Mouse (Mus musculus): ENCODE data around the gene Rfc4. TPM values are rescaled to one million over a fixed set of nuclear protein-coding genes. Genes with fewer than 3 reads are reported as not detected.

Rfc4 gene
- polyA plus RNA-seq, 1 experiment from 2014 or later = 175 TPM

- Histone ChIP-seq H3K27me3 (no peaks in the 10 kb centered on the region), H3K4me3 (replicated peaks) (no peak overlapping the region), H3K9me3 (no peaks in the 10 kb centered on the region), H3K36me3 (no peaks in the 10 kb centered on the region), H3K4me2 (no peak overlapping the region), H3K27ac (no peak overlapping the region), H3K4me1 (replicated peaks) (no peaks in the 10 kb centered on the region), H3K9ac (replicated peaks) (no peak overlapping the region)
- ATAC-seq (ENCODE audit: insufficient number of reproducible peaks, insufficient read depth, low FRiP score, low TSS enrichment, low read depth) = no peak
- WGBS = 90% methylated on average over 7 of the region's 7 CpGs
Observed at GRCm38 (mm10) chr16:23158292-23158691, 30.8 kb upstream of the Rfc4 start.

DNA sequence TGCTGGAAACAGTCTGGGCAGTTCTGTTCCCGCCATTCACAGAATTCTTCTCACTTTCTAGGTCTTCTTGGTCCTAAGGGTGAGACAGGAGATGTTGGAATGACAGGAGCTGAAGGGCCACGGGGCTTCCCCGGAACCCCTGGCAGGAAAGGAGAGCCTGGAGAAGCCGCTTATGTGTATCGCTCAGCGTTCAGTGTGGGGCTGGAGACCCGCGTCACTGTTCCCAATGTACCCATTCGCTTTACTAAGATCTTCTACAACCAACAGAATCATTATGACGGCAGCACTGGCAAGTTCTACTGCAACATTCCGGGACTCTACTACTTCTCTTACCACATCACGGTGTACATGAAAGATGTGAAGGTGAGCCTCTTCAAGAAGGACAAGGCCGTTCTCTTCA, 29.5 kb upstream of the Rfc4 start:
- Histone ChIP-seq H3K4me2 (no peak overlapping the region), H3K27me3 (no peaks in the 10 kb centered on the region), H3K36me3 (no peaks in the 10 kb centered on the region), H3K27ac (no peak overlapping the region), H3K4me3 (replicated peaks) (no peak overlapping the region), H3K4me1 (replicated peaks) (no peaks in the 10 kb centered on the region), H3K9ac (replicated peaks) (no peak overlapping the region), H3K9me3 (no peaks in the 10 kb centered on the region)
- WGBS = 92% methylated on average over 13 of the region's 13 CpGs
- no peak for ATAC-seq (ENCODE audit: insufficient number of reproducible peaks, insufficient read depth, low FRiP score, low TSS enrichment, low read depth)

- Histone ChIP-seq H3K36me3 (no peaks in the 10 kb centered on the region), H3K9ac (replicated peaks) (no peak overlapping the region), H3K27me3 (no peaks in the 10 kb centered on the region), H3K4me1 (replicated peaks) (no peaks in the 10 kb centered on the region), H3K4me2 (no peak overlapping the region), H3K27ac (no peak overlapping the region), H3K4me3 (replicated peaks) (no peak overlapping the region), H3K9me3 (no peaks in the 10 kb centered on the region)
- no peak for ATAC-seq (ENCODE audit: insufficient number of reproducible peaks, insufficient read depth, low FRiP score, low TSS enrichment, low read depth)
- 83% methylated on average over 5 of the region's 5 CpGs for WGBS
Observed at GRCm38 (mm10) chr16:23154261-23154660, 26.7 kb upstream of the Rfc4 start.

DNA sequence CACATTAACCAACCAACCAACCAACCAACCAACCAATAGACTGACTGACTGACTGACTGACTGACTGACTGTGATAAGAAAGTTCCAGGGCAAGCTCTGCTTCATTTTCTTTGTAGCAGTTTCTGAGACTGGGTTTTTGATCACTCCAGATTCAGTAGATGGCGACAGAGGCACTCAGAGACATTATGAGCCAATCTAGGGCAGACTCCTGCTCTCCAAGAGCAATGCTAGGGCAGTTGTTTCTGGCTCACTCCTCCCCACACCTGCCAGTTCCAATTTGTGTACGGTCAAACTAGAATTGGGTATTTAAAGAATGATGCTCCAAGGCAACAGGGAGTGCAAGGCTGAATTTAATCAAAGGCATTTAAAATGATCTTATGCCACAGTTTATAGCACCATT, 23.9 kb upstream of the Rfc4 start:
- Histone ChIP-seq H3K27me3 (no peaks in the 10 kb centered on the region), H3K4me1 (replicated peaks) (no peaks in the 10 kb centered on the region), H3K27ac (no peak overlapping the region), H3K9me3 (no peaks in the 10 kb centered on the region), H3K36me3 (no peaks in the 10 kb centered on the region), H3K9ac (replicated peaks) (no peak overlapping the region), H3K4me2 (no peak overlapping the region), H3K4me3 (replicated peaks) (no peak overlapping the region)
- no peak for ATAC-seq (ENCODE audit: insufficient number of reproducible peaks, insufficient read depth, low FRiP score, low TSS enrichment, low read depth)
- WGBS = 19% methylated on average over 2 of the region's 2 CpGs

- no peak for ATAC-seq (ENCODE audit: insufficient number of reproducible peaks, insufficient read depth, low FRiP score, low TSS enrichment, low read depth)
- no peak overlapping the region for H3K27ac ChIP-seq
- no peaks in the 10 kb centered on the region for H3K36me3 ChIP-seq
- WGBS = 84% methylated on average over 8 of the region's 8 CpGs
- no peaks in the 10 kb centered on the region for H3K9me3 ChIP-seq
- H3K9ac ChIP-seq (replicated peaks) = no peak overlapping the region
- H3K4me3 ChIP-seq (replicated peaks) = no peak overlapping the region
- no peaks in the 10 kb centered on the region for H3K27me3 ChIP-seq
- no peak overlapping the region for H3K4me2 ChIP-seq
- H3K4me1 ChIP-seq (replicated peaks) = no peaks in the 10 kb centered on the region; the same call in 1 of the 2 replicates
Observed at GRCm38 (mm10) chr16:23149396-23149795, 21.9 kb upstream of the Rfc4 start.

DNA sequence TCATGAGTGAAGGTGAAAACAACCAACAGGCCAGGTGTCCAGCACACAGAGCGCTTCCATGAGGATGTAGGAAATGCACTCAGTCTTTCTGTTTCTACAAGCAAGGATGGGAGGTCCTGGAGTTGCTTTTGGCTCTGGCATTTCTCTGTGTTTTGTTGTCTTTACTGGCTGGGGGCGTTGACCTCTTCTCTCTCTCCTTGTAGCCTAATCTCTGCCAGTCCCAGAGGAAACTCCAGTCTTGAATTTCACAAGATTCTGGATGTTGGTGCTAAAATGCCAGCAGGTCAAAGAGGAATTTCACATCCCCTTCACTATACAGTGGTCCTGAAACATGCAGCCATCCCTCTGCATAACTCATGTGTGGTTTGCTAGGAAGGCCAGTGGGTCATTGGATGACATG, 21.4 kb upstream of the Rfc4 start:
- Histone ChIP-seq H3K4me2 (no peak overlapping the region), H3K9me3 (no peaks in the 10 kb centered on the region), H3K4me3 (replicated peaks) (no peak overlapping the region), H3K27ac (no peak overlapping the region), H3K36me3 (no peaks in the 10 kb centered on the region), H3K4me1 (replicated peaks) (no peaks in the 10 kb centered on the region; the same call in 1 of the 2 replicates), H3K9ac (replicated peaks) (no peak overlapping the region), H3K27me3 (no peaks in the 10 kb centered on the region)
- WGBS = 73% methylated on average over 2 of the region's 2 CpGs
- ATAC-seq (ENCODE audit: insufficient number of reproducible peaks, insufficient read depth, low FRiP score, low TSS enrichment, low read depth) = no peak

- Histone ChIP-seq H3K27ac (no peak within 1 kb of the TSS), H3K4me1 (replicated peaks) (no peaks in the 10 kb centered on the region; the same call in 1 of the 2 replicates), H3K9me3 (no peaks in the 10 kb centered on the region), H3K4me3 (replicated peaks) (no peak within 1 kb of the TSS), H3K36me3 (no peaks in the 10 kb centered on the region), H3K4me2 (no peak within 1 kb of the TSS), H3K9ac (replicated peaks) (no peak within 1 kb of the TSS), H3K27me3 (no peaks in the 10 kb centered on the region)
- no peak for ATAC-seq (ENCODE audit: insufficient number of reproducible peaks, insufficient read depth, low FRiP score, low TSS enrichment, low read depth)
- 86% methylated on average over 3 of the region's 3 CpGs for WGBS
Observed at GRCm38 (mm10) chr16:23146280-23146679, 18.7 kb upstream of the Rfc4 start, which contains the start of gene Adipoq. TSS of gene Adipoq (plus strand) at chr16:23146536.

- Histone ChIP-seq H3K4me3 (replicated peaks) (no peak overlapping the region), H3K36me3 (no peaks in the 10 kb centered on the region), H3K27ac (no peak overlapping the region), H3K9ac (replicated peaks) (no peak overlapping the region), H3K9me3 (no peaks in the 10 kb centered on the region), H3K4me2 (no peak overlapping the region), H3K27me3 (no peaks in the 10 kb centered on the region), H3K4me1 (replicated peaks) (no peaks in the 10 kb centered on the region; the same call in 1 of the 2 replicates)
- 76% methylated on average over 5 of the region's 5 CpGs for WGBS
- ATAC-seq (ENCODE audit: insufficient number of reproducible peaks, insufficient read depth, low FRiP score, low TSS enrichment, low read depth) = no peak
Observed at GRCm38 (mm10) chr16:23145211-23145610, 17.7 kb upstream of the Rfc4 start.

DNA sequence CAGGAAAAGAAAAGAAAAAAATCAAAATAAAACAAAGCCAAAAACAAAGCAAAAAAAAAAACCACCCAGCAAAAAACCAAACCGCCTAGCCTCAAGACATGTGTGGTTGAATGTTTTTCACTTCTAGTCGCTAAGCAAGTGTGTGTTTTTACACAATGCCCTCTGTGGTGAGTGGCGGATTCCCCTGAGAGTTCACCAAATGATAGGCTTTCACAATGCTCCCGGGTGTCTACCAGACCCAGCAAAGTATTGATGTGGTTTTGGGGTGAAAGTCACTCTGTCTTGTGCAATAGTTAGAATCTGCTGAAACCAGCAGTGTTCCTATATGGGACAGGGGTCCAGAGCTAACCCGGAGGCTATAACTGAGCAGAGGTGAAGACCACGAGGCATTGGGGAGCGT, 16.8 kb upstream of the Rfc4 start:
- Histone ChIP-seq H3K4me2 (no peak overlapping the region), H3K9me3 (no peaks in the 10 kb centered on the region), H3K36me3 (no peaks in the 10 kb centered on the region), H3K4me3 (replicated peaks) (no peak overlapping the region), H3K9ac (replicated peaks) (no peak overlapping the region), H3K27ac (no peak overlapping the region), H3K27me3 (no peaks in the 10 kb centered on the region), H3K4me1 (replicated peaks) (no peaks in the 10 kb centered on the region; the same call in 1 of the 2 replicates)
- WGBS = 90% methylated on average over 7 of the region's 7 CpGs
- no peak for ATAC-seq (ENCODE audit: insufficient number of reproducible peaks, insufficient read depth, low FRiP score, low TSS enrichment, low read depth)

GRCm38 (mm10) chr16:23140911-23141310, 13.4 kb upstream of the Rfc4 start:
- no peaks in the 10 kb centered on the region for H3K36me3 ChIP-seq
- H3K9ac ChIP-seq (replicated peaks) = no peak overlapping the region
- no peak overlapping the region for H3K4me3 ChIP-seq (replicated peaks)
- 89% methylated on average over 3 of the region's 3 CpGs for WGBS
- no peak for ATAC-seq (ENCODE audit: insufficient number of reproducible peaks, insufficient read depth, low FRiP score, low TSS enrichment, low read depth)
- no peaks in the 10 kb centered on the region for H3K27me3 ChIP-seq
- no peaks in the 10 kb centered on the region for H3K4me1 ChIP-seq (replicated peaks)
- no peak overlapping the region for H3K27ac ChIP-seq
- no peaks in the 10 kb centered on the region for H3K9me3 ChIP-seq
- no peak overlapping the region for H3K4me2 ChIP-seq

- Histone ChIP-seq H3K36me3 (no peaks in the 10 kb centered on the region), H3K4me1 (replicated peaks) (no peaks in the 10 kb centered on the region), H3K9ac (replicated peaks) (no peak overlapping the region), H3K4me3 (replicated peaks) (no peak overlapping the region), H3K4me2 (no peak overlapping the region), H3K9me3 (no peaks in the 10 kb centered on the region), H3K27me3 (no peaks in the 10 kb centered on the region), H3K27ac (no peak overlapping the region)
- 62% methylated on average over 4 of the region's 4 CpGs for WGBS
- ATAC-seq (ENCODE audit: insufficient number of reproducible peaks, insufficient read depth, low FRiP score, low TSS enrichment, low read depth) = no peak
Observed at GRCm38 (mm10) chr16:23136406-23136970, 9.0 kb upstream of the Rfc4 start.

DNA sequence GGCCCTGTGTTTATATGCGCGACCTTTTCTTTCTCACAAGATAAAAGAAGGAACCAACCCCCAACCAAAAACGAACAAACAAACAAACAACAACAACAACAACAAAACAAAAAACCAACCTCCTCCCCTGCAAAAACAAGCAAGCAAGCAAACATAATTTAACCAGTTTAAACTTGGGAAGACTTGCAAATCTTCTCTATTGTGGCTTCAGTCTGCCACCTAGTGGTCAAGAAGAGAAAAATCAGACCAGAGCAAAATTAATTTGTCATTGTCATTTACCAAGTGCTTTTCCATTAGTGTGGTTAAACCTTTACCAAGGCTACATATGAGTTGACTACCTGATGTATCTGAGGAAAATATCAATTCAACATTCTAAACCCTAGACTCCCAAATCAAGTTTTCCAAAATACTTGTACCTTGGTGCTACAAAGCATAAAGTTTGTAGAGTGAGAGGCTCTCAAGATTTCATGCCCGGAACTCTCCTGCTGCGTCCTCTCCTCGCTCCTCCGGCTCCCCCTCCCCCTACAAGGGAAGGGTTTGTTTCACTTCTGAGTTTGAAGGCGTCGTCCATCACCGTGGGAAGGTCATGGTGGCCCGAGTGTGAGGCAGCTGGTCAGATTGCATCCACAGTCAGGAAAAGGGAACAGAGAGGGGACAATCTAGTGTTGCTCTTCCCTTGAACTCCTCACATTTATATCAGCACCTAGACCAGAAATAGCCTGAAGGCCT, 8.0 kb upstream of the Rfc4 start:
- H3K9ac ChIP-seq (replicated peaks) = no peak overlapping the region
- no peaks in the 10 kb centered on the region for H3K9me3 ChIP-seq
- no peak overlapping the region for H3K4me2 ChIP-seq
- no peak overlapping the region for H3K4me3 ChIP-seq (replicated peaks)
- no peaks in the 10 kb centered on the region for H3K27me3 ChIP-seq
- no peak overlapping the region for H3K27ac ChIP-seq
- no peaks in the 10 kb centered on the region for H3K4me1 ChIP-seq (replicated peaks)
- no peak for ATAC-seq (ENCODE audit: insufficient number of reproducible peaks, insufficient read depth, low FRiP score, low TSS enrichment, low read depth)
- 21% methylated on average over 11 of the region's 11 CpGs for WGBS
- H3K36me3 ChIP-seq = no peaks in the 10 kb centered on the region
